Mouse (Mus musculus) intestine, embryonic 15.5 days (tissue): ENCODE results near the gene Lamb2. TPM values are rescaled to one million over a fixed set of nuclear protein-coding genes. Genes with fewer than 3 reads are reported as not detected.

Experiments used
- ATAC-seq: fragments of 200-750 bp; cut with Nextera tagmentation; 2 replicates; pipeline ENCODE4 v1.8.0; 2017; ENCODE audit warnings: moderate TSS enrichment, moderate library complexity
- H3K27ac ChIP-seq: fragments of 300-500 bp; sonication (generic); 2 replicates; pipeline ENCODE4 v1.5.1; 2015; ENCODE audit warnings: mild to moderate bottlenecking, inconsistent platforms
- H3K27me3 ChIP-seq: fragments of 300-500 bp; sonication (generic); replicated peaks from 2 replicates; pipeline ENCODE4 v1.6.1; 2015; ENCODE audit warnings: inconsistent platforms
- H3K36me3 ChIP-seq: fragments of 300-500 bp; sonication (generic); 2 replicates; pipeline ENCODE4 v1.6.1; 2015; ENCODE audit warnings: inconsistent platforms
- H3K4me1 ChIP-seq: fragments of 300-500 bp; sonication (generic); replicated peaks from 2 replicates; pipeline ENCODE4 v1.6.1; 2015; ENCODE audit warnings: inconsistent platforms
- H3K4me2 ChIP-seq: fragments of 300-500 bp; sonication (generic); replicated peaks from 2 replicates; pipeline ENCODE4 v1.6.1; 2015; ENCODE audit warnings: mild to moderate bottlenecking, inconsistent platforms
- H3K4me3 ChIP-seq: fragments of 300-500 bp; sonication (generic); replicated peaks from 2 replicates; pipeline ENCODE4 v1.5.1; 2015; ENCODE audit warnings: inconsistent platforms
- H3K9ac ChIP-seq: fragments of 300-500 bp; sonication (generic); 2 replicates; pipeline ENCODE4 v1.6.1; 2015; ENCODE audit warnings: inconsistent platforms
- H3K9me3 ChIP-seq: fragments of 300-500 bp; sonication (generic); 2 replicates; pipeline ENCODE4 v1.6.1; 2016; ENCODE audit warnings: inconsistent platforms
- WGBS: fragments of 180-500 bp; shearing (Covaris S2); methylation state at CpG from one replicate; pipeline ENCODE4 v1.1.7; 2015; 5-methylcytosine and 5-hydroxymethylcytosine counted together
- polyA plus RNA-seq: library from polyadenylated mRNA; unstranded; fragments of >200 nt; fragmentation: Nextera tagmentation; extraction: Ambion mirVana; gene quantifications from 2 replicates; pipeline ENCODE4 v1.2.1, GENCODE M21; 2015

The Lamb2 gene
- polyA plus RNA-seq, 1 experiment from 2014 or later: 29.5 TPM

DNA sequence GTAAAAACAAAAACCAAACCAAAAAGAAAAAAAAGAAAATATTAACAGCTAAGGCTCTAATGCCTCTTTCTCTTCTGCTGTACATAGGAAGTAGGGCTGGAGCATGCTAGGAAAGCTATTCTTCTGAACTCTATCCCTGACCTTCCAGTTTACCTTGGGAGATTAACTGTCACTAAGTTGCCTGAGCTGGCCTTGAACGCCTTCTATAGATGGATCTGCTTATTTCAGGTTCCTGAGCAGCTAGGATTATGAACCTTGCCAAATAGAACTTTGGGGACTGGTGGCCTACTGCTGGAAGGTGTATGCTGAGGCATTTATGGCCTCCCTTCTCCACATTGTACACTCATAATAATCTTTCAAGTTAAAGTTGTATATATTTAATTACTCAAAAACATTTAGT lies 51.4 kb downstream of the Lamb2 start:
- Histone ChIP-seq H3K9me3 (no peaks in the 10 kb centered on the region), H3K4me3 (no peak overlapping the region), H3K9ac (no peak overlapping the region), H3K36me3 (peaks cover 37% of the 10 kb centered on the region), H3K27me3 (no peaks in the 10 kb centered on the region), H3K4me1 (no peaks in the 10 kb centered on the region), H3K4me2 (no peak overlapping the region), H3K27ac (no peak overlapping the region)
- ATAC-seq: no peak
- 77% methylated on average over 1 of the region's 1 CpGs for WGBS

- H3K9me3 ChIP-seq: no peaks in the 10 kb centered on the region
- peaks cover 42% of the 10 kb centered on the region for H3K36me3 ChIP-seq
- 96% methylated on average over 1 of the region's 1 CpGs for WGBS
Observed at GRCm38 (mm10) chr9:108531496-108531895, 52.0 kb downstream of the Lamb2 start.

More at GRCm38 (mm10) chr9:108531496-108531895, 52.0 kb downstream of the Lamb2 start:
- H3K4me1 ChIP-seq: no peaks in the 10 kb centered on the region
- H3K9ac ChIP-seq: no peak overlapping the region
- no peak overlapping the region for H3K4me2 ChIP-seq
- H3K27ac ChIP-seq: no peak overlapping the region
- H3K4me3 ChIP-seq: no peak overlapping the region
- no peak for ATAC-seq
- H3K27me3 ChIP-seq: no peaks in the 10 kb centered on the region

Other genes with a start within 250 kb of the Lamb2 start
- gene Dag1, start 215.8 kb upstream of the Lamb2 start, polyA plus RNA-seq: 72.9 and 75.1 TPM in 2 replicates
- 28.9 and 29.5 TPM in 2 replicates for gene Nicn1, start 189.3 kb upstream of the Lamb2 start, polyA plus RNA-seq
- gene Amt, start 182.9 kb upstream of the Lamb2 start, polyA plus RNA-seq: 20.9 and 23.2 TPM in 2 replicates
- gene Rhoa, start 173.6 kb upstream of the Lamb2 start, polyA plus RNA-seq: 422 and 453 TPM in 2 replicates
- 34.1 and 37.1 TPM in 2 replicates for gene Tcta, start 173.6 kb upstream of the Lamb2 start, polyA plus RNA-seq
- gene Gpx1, start 140.8 kb upstream of the Lamb2 start, polyA plus RNA-seq: 1,041 and 1,081 TPM in 2 replicates
- 82.5 and 89.1 TPM in 2 replicates for gene Usp4, start 131.9 kb upstream of the Lamb2 start, polyA plus RNA-seq
- gene 1700102P08Rik, start 86.9 kb upstream of the Lamb2 start, polyA plus RNA-seq: 0.30 and 0.88 TPM in 2 replicates
- 1.5 and 1.6 TPM in 2 replicates for gene Ccdc36, start 51.3 kb upstream of the Lamb2 start, polyA plus RNA-seq
- gene BC048562, start 43.3 kb upstream of the Lamb2 start, polyA plus RNA-seq: not detected in 2 replicates
- 51.2 and 53.9 TPM in 2 replicates for gene Ccdc71, start 19.2 kb upstream of the Lamb2 start, polyA plus RNA-seq
- gene Klhdc8b, start 18.2 kb upstream of the Lamb2 start, polyA plus RNA-seq: 48.7 and 54.2 TPM in 2 replicates
- gene Usp19, start 10.9 kb downstream of the Lamb2 start, polyA plus RNA-seq: 49.5 and 52.4 TPM in 2 replicates
- gene Qars, start 28.0 kb downstream of the Lamb2 start, polyA plus RNA-seq: 105 and 106 TPM in 2 replicates
- 93.1 and 102 TPM in 2 replicates for gene Qrich1, start 37.1 kb downstream of the Lamb2 start, polyA plus RNA-seq
- gene Impdh2, start 80.5 kb downstream of the Lamb2 start, polyA plus RNA-seq: 173 and 179 TPM in 2 replicates
- gene Ndufaf3, start 87.7 kb downstream of the Lamb2 start, polyA plus RNA-seq: 37.7 and 42.4 TPM in 2 replicates
- 112 and 118 TPM in 2 replicates for gene Dalrd3, start 90.2 kb downstream of the Lamb2 start, polyA plus RNA-seq
- 71.4 and 72.7 TPM in 2 replicates for gene Wdr6, start 99.0 kb downstream of the Lamb2 start, polyA plus RNA-seq
- 5.8 and 6.4 TPM in 2 replicates for gene P4htm, start 117.9 kb downstream of the Lamb2 start, polyA plus RNA-seq
- 41.0 and 46.4 TPM in 2 replicates for gene Arih2, start 169.7 kb downstream of the Lamb2 start, polyA plus RNA-seq
- 77.1 and 83.3 TPM in 2 replicates for gene Slc25a20, start 182.4 kb downstream of the Lamb2 start, polyA plus RNA-seq
- gene Prkar2a, start 209.6 kb downstream of the Lamb2 start, polyA plus RNA-seq: 51.9 and 55.0 TPM in 2 replicates